Mouse (Mus musculus) testis, adult 2 months (tissue): Measurements from ENCODE around the gene Carm1. TPM values are rescaled to one million over a fixed set of nuclear protein-coding genes. Genes with fewer than 3 reads are reported as not detected.

ENCODE experiments used
- H3K27ac ChIP-seq: fragments of 200-500 bp; 2 replicates; pipeline ENCODE4 v1.5.1; 2012; ENCODE audit warnings: low read depth, low read length; ENCODE audit not compliant: control insufficient read depth, insufficient read depth
- H3K27me3 ChIP-seq: fragments of 200-500 bp; 2 replicates; pipeline ENCODE4 v1.6.1; 2012; ENCODE audit warnings: mild to moderate bottlenecking, low read length, moderate library complexity; ENCODE audit not compliant: control insufficient read depth, insufficient read depth
- H3K36me3 ChIP-seq: fragments of 200-500 bp; 2 replicates; pipeline ENCODE4 v1.6.1; 2012; ENCODE audit warnings: mild to moderate bottlenecking, low read length; ENCODE audit not compliant: control insufficient read depth, insufficient read depth
- H3K4me1 ChIP-seq: fragments of 200-500 bp; 2 replicates; pipeline ENCODE4 v1.6.1; 2012; ENCODE audit warnings: low read length; ENCODE audit not compliant: control insufficient read depth, insufficient read depth
- H3K4me3 ChIP-seq: fragments of 200-500 bp; 2 replicates; pipeline ENCODE4 v1.5.1; 2012; ENCODE audit warnings: low read depth, mild to moderate bottlenecking, low read length, moderate library complexity, mixed read lengths; ENCODE audit not compliant: control insufficient read depth
- CTCF ChIP-seq: fragments of 200-500 bp; IDR thresholded peaks from 2 replicates; pipeline ENCODE4 v1.5.1; 2012; ENCODE audit warnings: low read depth, mild to moderate bottlenecking, inconsistent platforms, low read length, moderate library complexity; ENCODE audit not compliant: control insufficient read depth, insufficient read depth, insufficient replicate concordance
- POLR2A ChIP-seq: fragments of 200-500 bp; IDR thresholded peaks from 2 replicates; pipeline ENCODE4 v1.6.1; 2012; ENCODE audit warnings: low read depth, mild to moderate bottlenecking, inconsistent platforms, low read length, moderate library complexity; ENCODE audit not compliant: control insufficient read depth
- polyA plus RNA-seq: library from polyadenylated mRNA; depleted of rRNA; stranded (reverse); fragments of >200 nt; gene quantifications from 2 replicates; pipeline ENCODE4 v1.2.3, GENCODE M21; 2012; rRNA removed

Carm1 gene
- 240 and 245 TPM in 2 replicates for polyA plus RNA-seq

DNA sequence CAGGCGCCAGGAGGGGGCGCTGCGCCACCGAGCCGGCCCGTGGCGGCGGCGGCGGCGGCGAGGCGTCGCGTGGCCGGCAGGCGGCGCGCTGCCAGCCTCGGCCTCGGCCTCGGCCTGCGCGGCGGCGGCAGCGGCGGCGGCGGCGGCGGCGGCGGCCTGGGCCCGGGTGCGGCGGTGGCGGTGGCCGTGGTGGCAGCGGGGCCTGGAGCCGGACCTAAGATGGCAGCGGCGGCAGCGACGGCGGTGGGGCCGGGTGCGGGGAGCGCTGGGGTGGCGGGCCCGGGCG lies at the start of gene Carm1:
TSS of gene Carm1 (plus strand) at position 106 of the 286 bp plus-strand sequence.
- Histone ChIP-seq H3K27me3 (no peaks in the 10 kb centered on the region), H3K36me3 (peaks cover 7% of the 10 kb centered on the region), H3K27ac (peak within 1 kb of the TSS; percentile 99), H3K4me1 (peaks cover 18% of the 10 kb centered on the region), H3K4me3 (peak within 1 kb of the TSS; percentile 96)
- TF ChIP-seq POLR2A (no peak), CTCF (no peak)

DNA sequence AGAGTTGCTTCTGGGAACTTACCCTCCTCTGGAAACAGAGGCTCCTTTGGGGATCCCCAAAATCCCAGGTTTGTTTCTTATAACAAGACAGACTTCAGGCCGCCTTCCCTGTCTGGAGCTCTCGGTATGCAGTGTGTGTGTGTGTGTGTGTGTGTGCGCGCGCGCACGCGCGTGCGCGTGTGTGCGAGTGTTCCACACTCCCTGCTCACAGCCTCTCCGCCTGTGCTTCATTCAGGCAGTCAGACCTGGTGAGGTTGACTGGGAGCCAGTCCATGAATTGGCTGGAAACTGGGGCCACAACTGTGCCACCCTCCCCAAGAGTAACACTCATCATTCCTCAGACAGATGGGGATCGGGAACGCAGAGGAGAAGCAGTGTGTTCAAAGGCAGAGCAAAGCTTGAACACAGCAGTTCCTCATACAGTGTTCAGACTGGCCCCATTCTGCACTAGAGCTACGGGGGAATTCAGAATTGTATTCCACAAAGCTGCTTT lies 49.6 kb upstream of the Carm1 start:
- no peak overlapping the region for H3K4me3 ChIP-seq
- H3K27ac ChIP-seq = peak overlapping the region; percentile 34; the same call in 1 of the 2 replicates
- H3K27me3 ChIP-seq = no peaks in the 10 kb centered on the region
- no peaks in the 10 kb centered on the region; the same call in 1 of the 2 replicates for H3K36me3 ChIP-seq
- H3K4me1 ChIP-seq = no peaks in the 10 kb centered on the region
- TF ChIP-seq CTCF = no peak
- TF ChIP-seq POLR2A = no peak

DNA sequence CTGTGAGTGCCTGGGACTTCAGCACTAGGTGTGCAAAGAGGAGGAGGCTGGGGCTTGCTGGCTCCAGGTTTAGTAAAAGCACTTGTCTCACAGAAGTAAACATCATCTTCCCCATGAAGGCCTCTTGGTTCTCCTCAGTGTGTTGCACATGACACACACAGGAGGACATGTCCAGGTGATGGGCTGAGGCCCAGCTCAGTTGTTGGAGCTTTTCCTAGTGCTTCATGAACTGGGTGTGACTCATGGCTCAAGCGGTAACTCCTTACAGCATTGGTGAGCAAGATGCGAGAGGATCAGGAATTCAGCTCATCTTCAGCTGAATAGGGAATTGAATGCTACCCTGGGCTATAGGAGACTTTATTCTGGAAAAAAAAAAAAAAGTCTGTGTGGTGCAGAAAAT lies 49.0 kb upstream of the Carm1 start:
- no peaks in the 10 kb centered on the region for H3K4me1 ChIP-seq
- no peak overlapping the region for H3K27ac ChIP-seq
- TF ChIP-seq CTCF (no peak), POLR2A (no peak)
- no peaks in the 10 kb centered on the region for H3K27me3 ChIP-seq
- no peak overlapping the region for H3K4me3 ChIP-seq
- no peaks in the 10 kb centered on the region; the same call in 1 of the 2 replicates for H3K36me3 ChIP-seq

DNA sequence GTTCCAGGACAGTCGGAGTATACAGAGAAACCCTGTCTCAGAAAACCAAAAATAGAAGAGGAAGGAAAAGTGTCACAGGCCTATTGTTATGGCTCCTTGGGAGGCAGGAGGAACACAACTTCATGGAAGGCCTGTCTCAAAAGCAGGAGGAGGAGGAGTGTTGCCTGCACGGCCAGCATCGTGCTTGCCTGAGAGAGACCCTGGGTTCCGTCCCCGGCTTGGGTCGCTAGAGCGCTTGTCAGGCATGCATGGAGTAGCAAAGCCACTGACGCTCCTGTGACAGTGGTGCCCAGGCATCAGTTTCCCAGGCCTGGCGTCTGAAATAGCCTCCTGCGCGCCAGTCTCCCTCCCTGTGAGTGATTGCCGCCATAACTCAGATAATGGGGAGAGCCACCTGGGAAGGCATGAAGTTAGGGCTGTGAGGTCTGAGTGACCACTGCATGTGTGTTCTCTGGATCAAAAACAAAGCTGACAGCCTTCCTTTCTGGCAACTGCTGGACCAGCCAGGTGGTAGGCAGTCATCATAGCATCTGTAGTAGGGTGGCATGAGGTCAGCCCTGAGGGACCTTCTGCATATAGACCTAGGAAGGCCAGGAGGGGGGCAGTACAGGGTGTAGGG lies 48.3 kb upstream of the Carm1 start:
- Histone ChIP-seq H3K36me3 (no peaks in the 10 kb centered on the region; the same call in 1 of the 2 replicates), H3K27ac (no peak overlapping the region), H3K4me3 (no peak overlapping the region), H3K27me3 (no peaks in the 10 kb centered on the region), H3K4me1 (no peaks in the 10 kb centered on the region)
- TF ChIP-seq POLR2A = no peak
- TF ChIP-seq CTCF = no peak

DNA sequence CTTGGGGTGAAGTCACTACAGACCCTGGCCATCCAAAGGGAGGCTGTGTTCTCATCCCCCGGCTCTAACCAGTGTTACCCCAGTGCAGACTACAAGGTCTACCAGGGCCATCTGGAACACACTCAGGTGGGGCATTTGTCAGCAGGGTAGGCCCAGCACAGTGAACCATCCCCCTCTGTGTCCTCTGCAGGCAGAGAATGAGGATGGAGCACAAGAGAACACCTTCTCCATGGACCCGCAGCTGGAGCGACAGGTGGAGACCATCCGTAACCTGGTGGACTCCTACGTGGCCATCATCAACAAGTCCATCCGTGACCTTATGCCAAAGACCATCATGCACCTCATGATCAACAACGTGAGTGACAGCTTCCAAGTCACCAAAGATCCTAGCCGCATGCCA lies 43.3 kb upstream of the Carm1 start:
- no peaks in the 10 kb centered on the region; the same call in none of the 2 replicates for H3K4me1 ChIP-seq
- TF ChIP-seq CTCF (no peak), POLR2A (no peak)
- no peak overlapping the region for H3K27ac ChIP-seq
- H3K27me3 ChIP-seq = no peaks in the 10 kb centered on the region
- peak overlapping the region; percentile 0; the same call in 1 of the 2 replicates for H3K4me3 ChIP-seq
- H3K36me3 ChIP-seq = no peaks in the 10 kb centered on the region; the same call in 1 of the 2 replicates

DNA sequence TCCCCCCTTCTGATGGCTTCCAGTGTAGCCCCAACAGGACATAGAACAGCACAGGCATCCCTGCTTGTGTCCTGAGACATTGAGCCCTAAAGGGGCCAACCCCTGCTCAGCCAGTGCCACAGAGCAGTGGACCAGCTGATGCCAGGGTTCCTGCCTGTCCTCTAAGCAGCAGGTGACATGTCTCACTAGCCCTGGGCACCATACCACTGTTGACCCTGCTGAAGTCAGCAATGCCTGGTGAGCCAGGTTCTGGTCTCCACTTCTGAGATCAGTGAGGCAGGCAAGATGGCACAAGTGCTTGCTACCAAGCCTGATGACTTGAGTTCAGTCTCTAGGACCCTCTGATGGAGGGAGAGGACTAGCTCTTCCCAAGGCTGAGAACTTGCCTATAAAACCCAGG lies 40.9 kb upstream of the Carm1 start:
- Histone ChIP-seq H3K36me3 (no peaks in the 10 kb centered on the region; the same call in 1 of the 2 replicates), H3K27me3 (no peaks in the 10 kb centered on the region), H3K4me1 (peaks cover 13% of the 10 kb centered on the region), H3K27ac (no peak overlapping the region), H3K4me3 (peak overlapping the region; percentile 65)
- TF ChIP-seq CTCF = no peak
- no peak for TF ChIP-seq POLR2A

DNA sequence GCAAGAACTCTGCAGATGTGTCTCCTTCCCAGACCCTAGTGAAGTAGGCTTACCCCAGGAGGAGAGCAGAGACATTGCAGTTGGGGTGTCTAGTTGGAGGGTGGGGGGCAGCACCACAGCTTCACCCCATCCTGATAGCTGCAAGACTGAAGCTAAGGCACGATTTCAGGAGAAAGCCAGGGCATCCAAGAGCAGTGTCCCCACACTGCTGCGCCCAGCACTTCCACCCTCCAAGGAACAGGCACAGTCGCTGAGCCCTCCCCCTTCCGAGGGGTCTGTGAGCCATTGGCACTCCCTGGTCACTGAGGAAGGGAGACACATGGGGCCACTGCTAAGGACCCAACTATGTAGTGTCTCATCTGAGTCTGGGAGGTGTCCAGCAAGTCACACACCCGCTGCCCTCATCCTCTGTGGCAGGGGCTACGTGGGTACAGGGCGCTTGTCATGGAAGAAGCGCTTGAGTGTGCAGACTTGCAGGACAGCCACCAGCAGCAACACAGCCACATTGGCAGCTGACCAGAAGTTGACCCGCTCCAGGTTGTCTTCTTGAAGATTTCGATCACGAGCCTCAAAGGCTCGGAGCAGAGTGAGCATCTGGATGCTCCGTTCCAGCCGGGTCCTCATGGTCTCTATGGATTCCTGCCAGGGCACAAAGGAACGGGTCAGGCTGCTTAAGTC lies 38.8 kb upstream of the Carm1 start:
- Histone ChIP-seq H3K27me3 (no peaks in the 10 kb centered on the region), H3K4me3 (no peak overlapping the region), H3K36me3 (no peaks in the 10 kb centered on the region; the same call in 1 of the 2 replicates), H3K4me1 (peaks cover 17% of the 10 kb centered on the region), H3K27ac (no peak overlapping the region)
- TF ChIP-seq CTCF (no peak), POLR2A (no peak)
